Mouse (Mus musculus) intestine, embryonic 16.5 days (tissue): ENCODE results near the gene Nup98. TPM values are rescaled to one million over a fixed set of nuclear protein-coding genes. Genes with fewer than 3 reads are reported as not detected.

Experiments
- ATAC-seq: fragments of 200-750 bp; cut with Nextera tagmentation; 2 replicates; pipeline ENCODE4 v1.8.0; 2017; ENCODE audit warnings: moderate TSS enrichment, moderate library complexity
- H3K27ac ChIP-seq: fragments of 300-500 bp; sonication (generic); 2 replicates; pipeline ENCODE4 v1.5.1; 2014; ENCODE audit warnings: mild to moderate bottlenecking, low read length
- H3K27me3 ChIP-seq: fragments of 300-500 bp; sonication (generic); replicated peaks from 2 replicates; pipeline ENCODE4 v1.6.1; 2014; ENCODE audit warnings: low read length, control low read depth, mixed read lengths; ENCODE audit not compliant: control insufficient read depth, insufficient read depth
- H3K36me3 ChIP-seq: fragments of 300-500 bp; sonication (generic); 2 replicates; pipeline ENCODE4 v1.6.1; 2014; ENCODE audit warnings: low read length, control low read depth; ENCODE audit not compliant: control insufficient read depth, insufficient read depth
- H3K4me1 ChIP-seq: fragments of 300-500 bp; sonication (generic); 2 replicates; pipeline ENCODE4 v1.6.1; 2014; ENCODE audit warnings: low read length, control low read depth, mixed read lengths; ENCODE audit not compliant: control insufficient read depth, insufficient read depth
- H3K4me2 ChIP-seq: fragments of 300-500 bp; sonication (generic); 2 replicates; pipeline ENCODE4 v1.6.1; 2014; ENCODE audit warnings: low read depth, low read length, control low read depth
- H3K4me3 ChIP-seq: fragments of 300-500 bp; sonication (generic); 2 replicates; pipeline ENCODE4 v1.5.1; 2014; ENCODE audit warnings: mild to moderate bottlenecking, low read length
- H3K9ac ChIP-seq: fragments of 300-500 bp; sonication (generic); 2 replicates; pipeline ENCODE4 v1.6.1; 2014; ENCODE audit warnings: low read depth, low read length
- H3K9me3 ChIP-seq: fragments of 300-500 bp; sonication (generic); 2 replicates; pipeline ENCODE4 v1.6.1; 2016; ENCODE audit warnings: low read length, control low read depth; ENCODE audit not compliant: control insufficient read depth
- WGBS: fragments of 180-500 bp; shearing (Covaris S2); extraction: QIAGEN DNeasy Blood & Tissue Kit; methylation state at CpG from one replicate; pipeline ENCODE4 v1.1.7; 2014; 5-methylcytosine and 5-hydroxymethylcytosine counted together
- polyA plus RNA-seq: library from polyadenylated mRNA; unstranded; fragments of >200 nt; fragmentation: Nextera tagmentation; extraction: Ambion mirVana; gene quantifications from 2 replicates; pipeline ENCODE4 v1.2.1, GENCODE M21; 2015

Nup98 gene
- polyA plus RNA-seq, 1 experiment from 2014 or later = 27.9 TPM

- H3K27ac ChIP-seq = no peak overlapping the region
- no peaks in the 10 kb centered on the region for H3K27me3 ChIP-seq
- H3K4me2 ChIP-seq = no peak overlapping the region
- H3K9ac ChIP-seq = no peak overlapping the region
- WGBS = 86% methylated on average over 16 of the region's 16 CpGs
- H3K9me3 ChIP-seq = no peaks in the 10 kb centered on the region
- ATAC-seq = no peak
- peaks cover 26% of the 10 kb centered on the region for H3K4me1 ChIP-seq
- peaks cover 23% of the 10 kb centered on the region; the same call in 1 of the 2 replicates for H3K36me3 ChIP-seq
- no peak overlapping the region for H3K4me3 ChIP-seq
Observed at GRCm38 (mm10) chr7:102239591-102239990, 29.6 kb upstream of the Nup98 start.

- H3K9me3 ChIP-seq = no peaks in the 10 kb centered on the region
- peaks cover 23% of the 10 kb centered on the region; the same call in 1 of the 2 replicates for H3K36me3 ChIP-seq
- no peak overlapping the region for H3K27ac ChIP-seq
- no peak overlapping the region for H3K4me2 ChIP-seq
- H3K4me1 ChIP-seq = peaks cover 18% of the 10 kb centered on the region
- ATAC-seq = no peak
- H3K27me3 ChIP-seq = no peaks in the 10 kb centered on the region
- WGBS = 83% methylated on average over 8 of the region's 8 CpGs
- H3K9ac ChIP-seq = no peak overlapping the region
- H3K4me3 ChIP-seq = no peak overlapping the region
Observed at GRCm38 (mm10) chr7:102238686-102239286, 28.8 kb upstream of the Nup98 start.

- ATAC-seq = no peak
- 67% methylated on average over 4 of the region's 4 CpGs for WGBS
- H3K27me3 ChIP-seq = no peaks in the 10 kb centered on the region
- no peak overlapping the region for H3K9ac ChIP-seq
- H3K4me1 ChIP-seq = no peaks in the 10 kb centered on the region
- H3K9me3 ChIP-seq = no peaks in the 10 kb centered on the region
- H3K4me3 ChIP-seq = no peak overlapping the region
- no peak overlapping the region for H3K27ac ChIP-seq
- peaks cover 14% of the 10 kb centered on the region for H3K36me3 ChIP-seq
- no peak overlapping the region for H3K4me2 ChIP-seq
Observed at GRCm38 (mm10) chr7:102233059-102233458, 23.1 kb upstream of the Nup98 start.

- Histone ChIP-seq H3K36me3 (no peaks in the 10 kb centered on the region; the same call in 1 of the 2 replicates), H3K4me2 (no peak overlapping the region), H3K27ac (no peak overlapping the region), H3K4me1 (peaks cover 4% of the 10 kb centered on the region), H3K27me3 (no peaks in the 10 kb centered on the region), H3K9me3 (no peaks in the 10 kb centered on the region), H3K4me3 (no peak overlapping the region), H3K9ac (no peak overlapping the region)
- 93% methylated on average over 6 of the region's 6 CpGs for WGBS
- ATAC-seq = no peak
Observed at GRCm38 (mm10) chr7:102229814-102230213, 19.8 kb upstream of the Nup98 start.

GRCm38 (mm10) chr7:102228049-102228670 is 18.2 kb upstream of the Nup98 start:
- H3K9me3 ChIP-seq = no peaks in the 10 kb centered on the region
- no peak overlapping the region for H3K4me2 ChIP-seq
- no peak overlapping the region for H3K27ac ChIP-seq
- WGBS = 71% methylated on average over 4 of the region's 4 CpGs
- H3K4me3 ChIP-seq = no peak overlapping the region
- H3K27me3 ChIP-seq = no peaks in the 10 kb centered on the region
- H3K9ac ChIP-seq = no peak overlapping the region
- no peaks in the 10 kb centered on the region; the same call in 1 of the 2 replicates for H3K36me3 ChIP-seq
- no peak for ATAC-seq
- peaks cover 14% of the 10 kb centered on the region for H3K4me1 ChIP-seq

- Histone ChIP-seq H3K9me3 (no peaks in the 10 kb centered on the region), H3K4me3 (no peak overlapping the region), H3K4me1 (peaks cover 14% of the 10 kb centered on the region), H3K36me3 (no peaks in the 10 kb centered on the region; the same call in 1 of the 2 replicates), H3K27me3 (no peaks in the 10 kb centered on the region), H3K27ac (no peak overlapping the region), H3K4me2 (no peak overlapping the region), H3K9ac (no peak overlapping the region)
- WGBS = 96% methylated on average over 6 of the region's 6 CpGs
- ATAC-seq = no peak
Observed at GRCm38 (mm10) chr7:102226051-102226450, 16.1 kb upstream of the Nup98 start.

GRCm38 (mm10) chr7:102223883-102224738 is 14.1 kb upstream of the Nup98 start:
- peak overlapping the region; percentile 77 for H3K9ac ChIP-seq
- peaks cover 14% of the 10 kb centered on the region for H3K4me1 ChIP-seq
- peak overlapping the region; percentile 75 for H3K27ac ChIP-seq
- no peaks in the 10 kb centered on the region for H3K9me3 ChIP-seq
- H3K36me3 ChIP-seq = no peaks in the 10 kb centered on the region
- 67% methylated on average over 5 of the region's 5 CpGs for WGBS
- H3K27me3 ChIP-seq = no peaks in the 10 kb centered on the region
- ATAC-seq = peak; percentile 54
- H3K4me3 ChIP-seq = peak overlapping the region; percentile 75
- peak overlapping the region; percentile 64 for H3K4me2 ChIP-seq

- H3K27me3 ChIP-seq = no peaks in the 10 kb centered on the region
- H3K4me1 ChIP-seq = peaks cover 14% of the 10 kb centered on the region
- H3K4me2 ChIP-seq = peak overlapping the region; percentile 64
- ATAC-seq = peak; percentile 82
- H3K9me3 ChIP-seq = no peaks in the 10 kb centered on the region
- 1% methylated on average over 31 of the region's 31 CpGs for WGBS
- H3K27ac ChIP-seq = peak overlapping the region; percentile 83
- peak overlapping the region; percentile 77 for H3K9ac ChIP-seq
- H3K4me3 ChIP-seq = peak overlapping the region; percentile 75
- H3K36me3 ChIP-seq = no peaks in the 10 kb centered on the region
Observed at GRCm38 (mm10) chr7:102222830-102223556, 13.0 kb upstream of the Nup98 start.

GRCm38 (mm10) chr7:102222336-102222735 is 12.4 kb upstream of the Nup98 start:
- ATAC-seq = peak; percentile 61
- WGBS = under 1% methylated on average over 9 of the region's 13 CpGs
- peaks cover 14% of the 10 kb centered on the region for H3K4me1 ChIP-seq
- H3K9me3 ChIP-seq = no peaks in the 10 kb centered on the region
- H3K27ac ChIP-seq = peak overlapping the region; percentile 83
- peak overlapping the region; percentile 64 for H3K4me2 ChIP-seq
- H3K36me3 ChIP-seq = no peaks in the 10 kb centered on the region
- peak overlapping the region; percentile 77 for H3K9ac ChIP-seq
- H3K27me3 ChIP-seq = no peaks in the 10 kb centered on the region
- H3K4me3 ChIP-seq = peak overlapping the region; percentile 75
